Mouse (Mus musculus): ENCODE data around the gene Arpc4.

GRCm38 (mm10) chr6:113426696-113427095, 48.8 kb downstream of the Arpc4 start:
- no peak for TF ChIP-seq POLR2A (IDR thresholded peaks at IDR 0.05; ENCODE audit: extremely low read depth, insufficient read depth, low read length)
- no peak for TF ChIP-seq CTCF (IDR thresholded peaks at IDR 0.05; ENCODE audit: extremely low read depth, insufficient read depth, low read length)
